Mouse (Mus musculus) embryonic fibroblast, embryonic 13.5 days (primary cell): ENCODE measurements around the gene Hoxa6.

Experiments used
- CTCF ChIP-seq: IDR thresholded peaks from 2 replicates; pipeline ENCODE4 v1.5.1; 2011; ENCODE audit warnings: mild to moderate bottlenecking, control low read depth, low read length, moderate library complexity, borderline replicate concordance; ENCODE audit not compliant: insufficient read depth
- POLR2A ChIP-seq: IDR thresholded peaks from 2 replicates; pipeline ENCODE4 v1.6.1; 2011; ENCODE audit warnings: low read depth, mild to moderate bottlenecking, control low read depth, low read length, moderate library complexity

DNA sequence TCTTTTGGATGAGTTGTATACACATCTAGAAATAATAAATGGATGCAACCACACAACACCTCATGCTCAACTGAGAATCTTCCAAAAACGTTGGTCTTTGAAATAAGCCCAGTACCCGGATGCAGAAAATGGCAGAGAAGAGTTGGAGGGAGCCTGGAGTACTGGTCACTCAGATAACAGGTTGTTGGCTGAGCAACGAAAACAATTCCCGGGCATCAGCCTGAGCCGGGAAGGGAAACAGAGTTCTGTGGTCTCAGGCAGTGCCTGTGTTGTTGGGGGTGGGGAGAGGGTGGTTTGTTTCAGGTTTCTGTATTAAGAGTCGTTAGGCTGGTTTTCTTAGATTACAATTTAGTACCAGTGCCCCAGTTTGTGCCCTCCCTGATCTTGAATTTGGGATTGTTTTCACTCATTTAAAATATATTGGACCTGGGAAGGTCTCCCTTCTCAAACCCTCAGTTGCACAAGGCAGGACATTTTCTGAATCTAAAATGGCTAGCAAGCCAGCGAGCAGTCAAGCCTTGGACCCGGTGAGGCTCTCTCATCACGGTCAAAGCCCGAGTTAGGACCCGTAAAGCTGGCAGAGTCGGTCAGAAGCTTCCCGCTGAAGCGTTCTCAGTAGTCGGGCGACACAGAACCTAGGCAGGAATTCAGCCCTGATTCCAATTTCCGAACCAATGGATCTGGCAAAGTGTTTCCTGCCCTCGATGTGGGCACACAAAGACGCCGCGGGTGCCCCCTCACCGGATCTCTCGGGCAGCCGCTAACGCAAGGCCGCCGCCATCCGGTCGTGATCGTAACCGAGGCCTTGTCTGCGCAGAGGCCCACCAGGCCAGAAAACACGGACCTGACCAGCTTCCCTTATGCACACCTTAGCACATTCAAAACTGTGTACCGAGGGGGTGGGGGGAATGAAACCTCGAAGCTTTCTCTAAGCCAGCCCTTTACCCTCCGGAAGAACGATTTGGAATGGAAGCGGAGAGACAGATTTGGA lies 20.2 kb upstream of the Hoxa6 start:
- TF ChIP-seq POLR2A, result no peak
- TF ChIP-seq CTCF, result no peak
